Mouse (Mus musculus): ENCODE data around the gene Slf2.
A peak's percentile ranks its signal among the peaks of the same experiment; 100 is the strongest.

Slf2 gene

DNA sequence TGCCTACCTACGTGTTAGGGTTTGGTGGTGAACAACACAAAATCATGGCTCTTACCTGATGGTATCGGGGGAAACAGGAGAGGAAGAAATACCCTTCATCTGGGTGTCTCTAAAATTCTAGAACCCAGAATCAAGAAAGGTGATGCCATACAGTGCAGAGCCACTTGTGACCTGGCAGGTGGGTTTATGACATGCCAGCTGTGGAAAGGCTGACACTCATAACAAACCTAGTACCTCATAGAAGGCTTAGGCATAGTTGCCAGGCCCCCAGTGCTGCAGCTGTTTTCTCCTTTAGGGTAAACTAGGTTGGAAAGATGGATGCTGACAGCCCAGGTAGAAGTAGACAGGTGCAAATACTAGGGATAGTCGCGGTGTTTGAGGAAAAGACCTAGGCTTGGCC, 53.5 kb downstream of the Slf2 start:
- peak; percentile 2 for DNase-seq (ENCODE audit: low spot score)

DNA sequence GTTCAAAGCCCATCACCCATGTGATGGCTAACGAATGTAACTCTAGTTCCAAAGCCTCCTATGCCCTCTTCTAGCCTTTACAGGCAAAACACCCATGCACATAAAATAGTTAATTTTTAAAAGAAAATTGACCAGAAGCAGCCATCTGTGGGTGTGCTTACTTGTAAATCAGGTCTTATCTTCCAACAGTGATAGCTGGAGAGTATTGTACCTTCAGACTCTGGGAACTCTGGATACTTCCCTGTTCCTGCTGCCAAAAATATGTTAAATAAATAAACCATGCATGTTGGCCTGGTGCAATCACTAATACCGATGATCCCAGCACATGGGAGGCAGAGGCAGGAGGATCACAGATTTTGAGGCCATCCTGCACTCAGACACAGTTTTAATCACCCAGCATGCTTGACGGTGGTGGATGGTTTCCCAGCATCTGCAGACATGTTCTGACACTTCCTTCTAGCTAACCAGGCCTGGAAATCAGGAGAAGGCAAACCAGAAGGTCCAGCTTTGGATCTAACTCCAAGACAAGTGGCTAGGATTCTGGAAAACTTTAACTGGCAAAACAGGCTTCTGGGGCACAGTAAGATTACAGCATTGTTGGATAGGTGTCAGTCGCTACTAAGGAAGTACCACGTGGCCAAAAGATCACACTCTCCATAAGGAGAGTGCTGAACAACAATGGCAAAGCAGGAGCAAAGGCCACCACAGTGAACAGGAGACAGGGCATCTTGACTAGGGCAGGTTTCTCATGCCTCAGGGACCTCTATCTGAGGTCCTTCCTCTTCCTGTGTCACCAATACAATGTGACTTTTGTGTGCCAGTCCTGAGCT, 54.4 kb downstream of the Slf2 start:
- DNase-seq (ENCODE audit: low spot score) = peak; percentile 2

DNA sequence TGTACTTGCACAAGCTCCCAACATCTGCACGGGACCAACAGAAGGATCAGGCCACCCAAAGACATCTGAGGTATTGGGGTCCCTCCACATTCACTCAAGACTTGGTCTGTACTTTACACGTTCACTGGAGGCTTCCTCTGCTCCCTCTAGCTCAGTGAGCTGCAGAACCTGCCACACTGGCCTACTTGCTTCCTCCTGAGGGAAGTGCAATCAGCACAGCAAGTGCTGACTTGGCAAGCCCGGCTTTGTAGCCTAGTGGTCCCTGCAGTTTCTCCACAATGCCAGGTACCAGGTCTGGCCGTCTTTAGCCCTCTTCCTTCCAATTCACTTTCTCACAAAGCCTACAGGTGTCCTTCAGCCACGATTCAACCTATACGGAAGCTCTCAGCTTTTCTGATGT, 56.1 kb downstream of the Slf2 start:
- DNase-seq (ENCODE audit: low spot score) = peak; percentile 23

DNA sequence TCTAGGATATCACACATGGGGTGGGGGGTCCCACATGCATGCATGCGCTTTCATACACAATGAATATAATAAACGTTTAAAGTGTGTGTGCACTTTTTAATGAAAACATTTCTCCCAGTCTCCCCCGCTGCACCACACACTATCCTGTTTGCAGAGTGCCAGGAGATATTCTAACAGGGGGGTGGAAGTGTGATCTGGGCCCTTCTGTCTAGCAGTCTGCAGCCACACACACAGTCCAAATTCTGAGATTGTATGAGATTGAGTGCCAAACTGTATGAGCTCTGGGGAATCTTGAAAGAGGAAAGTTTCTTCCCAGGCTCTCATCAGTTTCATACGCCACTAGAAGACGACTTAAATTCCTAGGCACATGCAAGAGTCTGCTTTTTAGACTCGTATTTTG, 56.9 kb downstream of the Slf2 start:
- peak; percentile 57 for DNase-seq (ENCODE audit: low spot score)

DNA sequence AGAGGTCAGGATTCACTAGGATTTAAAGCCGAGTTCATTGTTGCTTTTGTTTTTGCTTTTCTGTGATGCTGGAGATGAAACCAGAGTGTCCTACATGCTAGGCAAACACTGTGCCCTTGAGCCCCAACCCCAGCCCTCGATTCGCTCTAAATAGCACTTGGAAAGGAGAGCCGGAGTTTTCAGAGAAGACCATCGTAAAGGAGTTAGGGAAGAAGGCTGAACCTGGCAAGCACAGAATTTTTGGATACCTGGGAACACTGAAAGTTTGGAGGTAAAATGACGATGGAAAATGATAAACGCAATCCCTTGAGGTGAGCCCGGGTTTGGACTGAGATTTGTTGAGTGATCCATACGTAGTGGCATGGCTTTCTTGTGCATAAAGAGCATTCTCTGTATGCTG, 57.4 kb downstream of the Slf2 start:
- DNase-seq (ENCODE audit: low spot score) = peak; percentile 5

DNA sequence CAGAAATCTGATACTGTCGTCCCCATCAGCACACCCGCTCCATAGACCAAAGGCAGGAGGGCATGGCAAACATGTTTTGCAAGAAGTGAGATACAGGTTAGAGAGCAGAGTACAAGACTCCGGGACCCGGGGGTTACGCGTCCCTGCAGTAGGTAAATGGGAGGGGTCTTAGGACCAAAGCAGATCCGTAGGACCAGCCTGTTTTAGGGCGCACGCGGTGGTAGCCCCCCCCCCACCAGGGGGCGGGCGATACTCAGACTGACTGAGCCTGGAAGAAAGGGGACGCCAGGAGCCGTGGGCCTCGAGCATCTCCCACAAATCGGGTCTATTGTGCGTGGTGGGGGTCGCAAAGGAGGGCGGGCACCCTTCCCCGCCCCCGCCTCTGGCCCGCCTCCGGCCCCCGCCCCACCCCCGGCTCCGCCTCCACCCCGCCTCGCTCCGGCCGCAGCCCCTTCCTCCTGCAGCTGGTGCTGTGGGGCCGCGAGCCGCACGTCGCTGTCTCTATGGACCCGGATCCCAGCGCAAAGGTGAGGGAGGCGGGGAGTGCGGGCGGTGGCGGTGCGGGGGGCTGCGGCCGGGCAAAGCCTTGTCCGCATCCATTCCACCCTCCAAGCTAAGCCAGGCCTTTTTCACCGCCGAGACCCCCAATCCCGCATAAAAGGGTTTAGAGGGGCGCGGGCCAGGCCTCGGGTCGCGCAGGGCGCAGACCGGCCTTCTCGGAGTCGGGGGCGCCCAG, 58.0 kb downstream of the Slf2 start, which contains the start of gene Sema4g:
Sema4g (plus strand) TSS at position 271 of the 736 bp plus-strand sequence.
- peak; percentile 24 for DNase-seq (ENCODE audit: low spot score)

DNA sequence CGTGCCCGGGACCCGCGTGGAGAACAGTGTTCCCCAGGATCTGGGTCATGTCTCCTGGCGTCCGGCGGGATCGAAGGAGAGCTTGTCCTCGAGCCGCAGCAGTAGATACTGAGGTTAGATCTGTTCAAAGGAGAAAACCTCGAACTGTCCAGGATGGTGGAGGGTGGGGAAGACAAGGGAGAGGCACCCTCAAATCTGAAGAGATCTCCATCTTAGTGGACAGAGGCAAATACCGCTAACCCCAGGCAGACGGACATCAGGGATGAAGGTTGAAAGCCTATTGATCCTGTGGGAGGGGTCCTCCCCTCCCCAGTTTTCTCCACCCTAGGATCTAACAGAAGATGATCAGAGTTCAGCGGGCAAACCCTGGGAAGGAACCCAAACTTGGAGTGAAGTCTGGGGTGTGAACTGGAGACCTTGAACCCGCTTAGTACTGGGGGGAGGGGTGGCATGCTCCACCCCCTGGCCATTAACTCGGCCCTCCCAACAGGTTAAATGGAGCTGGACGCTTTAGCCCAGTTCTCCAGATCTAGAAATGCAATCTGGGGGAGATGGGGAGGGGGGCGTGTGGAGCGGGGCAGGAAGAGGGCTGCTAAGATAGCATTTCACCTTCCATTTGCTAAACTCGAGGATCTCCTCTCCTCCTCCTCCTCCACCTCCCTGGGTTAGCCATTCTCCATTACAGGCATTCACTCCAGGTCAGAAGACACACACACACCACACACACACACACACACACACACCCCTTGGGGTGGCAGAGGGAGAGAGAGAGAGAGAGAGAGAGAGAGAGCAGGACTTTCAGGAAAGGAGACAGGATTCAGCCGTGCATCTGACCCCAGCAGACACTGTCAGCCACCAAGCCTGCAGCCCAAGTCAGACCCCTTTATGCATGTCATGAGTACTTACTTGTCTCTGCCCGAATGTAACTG, 58.9 kb downstream of the Slf2 start:
- peak; percentile 6 for DNase-seq (ENCODE audit: low spot score)

DNA sequence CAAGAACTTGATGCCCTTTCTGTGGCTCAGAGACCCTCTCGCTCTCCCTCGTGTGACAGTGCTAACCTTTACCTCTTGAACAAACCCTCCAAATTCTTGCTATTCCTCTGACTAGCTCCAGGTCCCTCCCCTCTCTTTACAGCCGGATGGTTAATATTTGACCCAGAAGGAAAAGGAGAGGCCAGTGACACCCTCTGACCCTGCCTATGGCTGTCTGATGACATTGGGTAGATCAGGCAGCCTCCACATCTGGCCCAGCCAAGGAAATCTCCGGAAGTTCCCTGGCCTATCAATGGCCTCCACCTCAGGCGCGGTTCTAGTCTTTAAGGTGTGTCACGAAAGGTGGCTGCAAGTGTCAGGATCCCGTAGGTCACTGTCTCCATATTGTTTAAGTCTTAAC, 60.1 kb downstream of the Slf2 start:
- peak; percentile 8 for DNase-seq (ENCODE audit: low spot score)

DNA sequence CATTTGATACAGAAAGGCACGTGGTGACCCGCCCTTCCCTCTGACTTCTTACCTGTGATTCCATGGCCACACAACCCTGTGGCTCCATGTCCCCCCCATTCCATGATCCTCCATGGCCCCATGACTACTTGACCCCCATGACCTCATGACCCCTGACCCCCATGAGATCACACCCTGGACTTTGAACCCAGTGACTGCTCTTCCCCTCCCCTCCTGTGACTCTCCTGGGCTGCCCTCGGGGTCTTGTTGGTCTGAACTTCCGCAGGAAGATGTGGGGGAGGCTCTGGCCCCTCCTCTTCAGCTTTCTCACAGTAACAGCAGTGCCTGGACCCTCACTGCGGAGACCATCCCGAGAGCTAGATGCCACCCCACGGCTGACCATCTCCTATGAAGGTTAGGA, 61.3 kb downstream of the Slf2 start:
- DNase-seq (ENCODE audit: low spot score) = peak; percentile 4

DNA sequence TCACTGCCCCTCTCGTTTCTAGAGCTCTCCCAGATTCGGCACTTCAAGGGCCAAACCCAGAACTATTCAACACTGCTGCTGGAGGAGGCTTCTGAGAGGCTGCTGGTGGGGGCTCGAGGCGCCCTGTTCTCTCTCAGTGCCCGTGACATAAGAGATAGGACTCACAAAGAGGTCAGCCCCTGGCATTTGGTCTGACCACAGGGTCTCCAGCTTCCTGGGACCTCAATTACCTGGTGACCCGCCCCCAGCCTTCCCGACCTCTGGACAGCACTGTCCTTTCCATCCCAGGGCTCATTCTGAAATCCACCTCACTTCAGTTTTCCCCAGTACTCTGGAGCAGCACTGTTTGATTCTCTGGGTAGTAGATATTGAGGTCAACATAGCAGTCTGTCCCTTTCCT, 61.8 kb downstream of the Slf2 start:
- DNase-seq (ENCODE audit: low spot score) = peak; percentile 4

DNA sequence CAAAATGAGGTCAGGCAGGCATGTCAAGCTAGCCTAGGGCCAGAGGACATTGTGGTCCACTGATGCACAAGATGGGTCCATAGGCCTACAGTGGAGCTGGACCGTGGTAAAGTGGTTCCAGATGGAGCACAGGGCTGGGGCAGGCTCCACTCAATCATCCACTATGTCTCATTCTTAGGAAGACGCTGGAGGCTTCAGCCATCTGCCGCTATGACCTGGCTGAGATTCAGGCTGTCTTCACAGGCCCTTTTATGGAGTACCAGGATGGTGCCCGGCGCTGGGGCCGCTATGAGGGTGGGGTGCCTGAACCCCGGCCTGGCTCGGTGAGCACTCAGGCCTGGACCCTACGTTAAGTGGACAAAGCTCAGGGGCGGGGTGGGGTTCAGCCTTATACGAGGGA, 66.8 kb downstream of the Slf2 start:
- DNase-seq (ENCODE audit: low spot score) = no peak

DNA sequence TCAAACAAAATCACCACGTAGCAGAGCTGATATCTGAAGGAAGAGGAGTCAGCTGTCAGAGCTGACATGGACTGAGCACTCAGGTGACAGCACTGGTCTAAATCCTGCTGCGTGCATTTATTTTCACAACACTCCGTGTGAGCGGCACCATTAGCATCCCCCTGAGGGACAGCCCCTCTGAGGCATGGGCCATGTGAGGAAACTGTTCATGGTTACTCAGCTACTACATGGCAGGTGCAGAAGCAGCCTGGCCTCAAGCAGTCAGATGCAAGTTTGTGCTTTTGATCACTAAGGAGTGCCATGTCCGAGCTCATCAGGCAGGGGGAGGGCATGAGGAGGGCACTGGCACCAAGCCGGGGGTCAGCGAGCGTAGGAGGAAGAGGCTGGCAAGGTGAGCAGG, 68.7 kb downstream of the Slf2 start:
- DNase-seq (ENCODE audit: low spot score) = no peak

DNA sequence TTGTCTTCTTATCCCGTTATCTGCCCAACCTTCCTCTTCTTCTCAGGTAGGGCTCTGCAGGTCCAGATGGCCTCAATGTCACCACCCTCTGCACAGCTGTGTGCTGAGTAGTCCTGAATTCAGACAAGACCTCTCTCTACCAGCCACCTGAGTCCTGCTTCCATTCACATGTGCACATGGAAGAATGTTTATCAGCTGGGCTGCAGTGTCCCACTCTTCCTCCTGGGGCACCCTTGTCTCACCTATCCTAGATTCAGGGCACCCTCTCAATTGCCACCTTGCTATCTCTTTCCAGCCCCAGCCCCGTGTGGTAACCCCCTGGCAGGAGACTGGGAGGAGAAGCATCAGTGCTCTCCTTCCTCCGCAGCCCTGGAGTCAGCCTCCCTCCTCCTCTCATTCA, 71.3 kb downstream of the Slf2 start:
- no peak for DNase-seq (ENCODE audit: low spot score)

DNA sequence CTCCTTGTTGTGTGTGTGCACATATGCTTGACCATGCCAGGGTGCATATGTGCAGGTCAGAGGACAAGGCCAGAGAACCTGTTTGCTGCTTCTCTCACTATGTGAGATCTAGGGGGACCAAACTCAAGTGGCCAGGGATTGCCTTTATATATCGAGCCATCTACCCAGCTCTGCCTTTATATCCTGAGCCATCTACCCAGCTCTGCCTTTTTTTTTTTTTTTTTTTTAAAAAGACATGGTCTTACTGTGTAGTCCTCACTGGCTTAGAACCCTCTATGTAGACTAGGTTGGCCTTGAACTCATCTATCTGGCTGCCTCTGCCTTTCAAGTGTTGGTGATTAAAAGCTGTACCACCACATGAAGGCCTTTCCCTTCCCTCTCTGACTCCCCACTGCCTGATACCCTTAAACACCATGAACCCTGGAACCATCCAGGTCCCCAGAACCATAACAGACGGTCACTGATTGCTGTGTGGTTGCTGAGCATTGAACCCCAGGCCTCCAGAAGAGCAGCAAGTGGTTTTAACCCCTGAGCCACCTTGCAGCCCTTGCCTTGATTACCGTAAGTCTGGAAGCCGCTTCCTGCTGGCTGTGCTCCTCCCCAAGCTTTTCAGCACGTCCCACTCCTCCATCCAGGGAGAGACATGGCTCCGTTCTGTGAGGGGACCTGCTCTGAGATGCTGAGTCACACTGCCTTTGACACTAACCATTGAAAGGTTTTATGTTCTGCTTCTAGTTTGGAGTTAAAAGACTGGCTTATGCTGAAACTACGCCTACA, 73.0 kb downstream of the Slf2 start:
- DNase-seq (ENCODE audit: low spot score) = no peak

DNA sequence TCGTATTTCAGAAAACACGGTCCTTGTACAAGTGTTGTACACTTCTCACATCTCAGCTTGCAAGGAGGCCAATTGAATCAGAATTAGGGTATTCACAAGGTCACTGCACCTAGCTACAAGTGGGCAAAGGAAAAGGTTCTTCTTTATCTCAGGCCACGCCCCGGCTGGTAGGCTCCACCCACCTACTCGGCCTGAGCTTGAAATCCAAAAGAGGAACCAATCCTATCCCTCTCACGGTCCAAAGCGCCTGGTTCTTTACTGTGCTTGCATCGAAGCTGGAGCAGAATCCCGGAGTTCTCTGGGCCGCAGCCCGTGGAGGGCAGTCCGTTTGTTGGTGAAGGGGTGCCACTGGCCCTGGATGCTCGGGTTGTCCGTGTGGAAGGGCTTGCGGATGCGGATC, 74.5 kb downstream of the Slf2 start, which contains the start of gene Twnk:
Twnk (plus strand) TSS at position 220 of the 400 bp plus-strand sequence.
- DNase-seq (ENCODE audit: low spot score) = peak; percentile 59

DNA sequence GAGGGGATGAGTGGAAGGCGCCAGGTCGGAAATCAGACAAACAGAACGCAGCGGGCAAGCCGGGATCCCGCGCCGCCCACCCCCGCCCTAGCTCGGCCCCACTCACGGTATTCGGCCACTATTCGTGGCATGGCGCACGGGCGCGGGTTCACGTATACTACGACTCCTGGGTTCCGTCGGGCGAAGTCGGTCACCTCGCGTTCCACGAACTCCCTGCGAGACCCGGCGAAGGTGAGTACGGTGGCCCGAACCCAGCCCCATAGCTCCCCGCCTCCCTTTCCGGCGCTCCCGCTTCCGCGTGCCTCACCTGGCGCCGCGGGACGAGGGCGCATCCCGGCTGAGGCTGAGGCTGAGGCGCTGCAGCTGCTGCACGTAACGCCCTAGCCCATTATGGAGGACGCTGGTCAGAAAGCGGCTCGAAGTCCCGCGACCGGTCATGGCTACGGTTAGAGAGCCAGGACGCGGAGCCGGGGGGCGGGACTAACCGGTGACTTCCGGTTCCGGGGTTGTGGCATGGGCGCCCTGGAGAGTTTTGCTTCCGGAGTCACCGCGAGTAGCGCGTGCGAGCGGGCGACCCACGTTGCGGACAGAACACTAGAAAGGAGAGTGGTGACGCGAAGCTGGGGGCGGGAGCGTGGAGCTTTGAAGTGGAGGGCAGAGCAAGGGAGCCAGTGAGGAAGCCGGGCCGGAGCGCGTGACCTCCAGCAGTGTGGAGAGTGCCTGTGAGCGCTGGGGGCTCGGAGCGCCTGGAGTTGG, 75.2 kb downstream of the Slf2 start, which contains the start of gene Mrpl43:
Mrpl43 (minus strand) TSS at position 486 of the 756 bp plus-strand sequence.
- DNase-seq (ENCODE audit: low spot score) = peak; percentile 97

DNA sequence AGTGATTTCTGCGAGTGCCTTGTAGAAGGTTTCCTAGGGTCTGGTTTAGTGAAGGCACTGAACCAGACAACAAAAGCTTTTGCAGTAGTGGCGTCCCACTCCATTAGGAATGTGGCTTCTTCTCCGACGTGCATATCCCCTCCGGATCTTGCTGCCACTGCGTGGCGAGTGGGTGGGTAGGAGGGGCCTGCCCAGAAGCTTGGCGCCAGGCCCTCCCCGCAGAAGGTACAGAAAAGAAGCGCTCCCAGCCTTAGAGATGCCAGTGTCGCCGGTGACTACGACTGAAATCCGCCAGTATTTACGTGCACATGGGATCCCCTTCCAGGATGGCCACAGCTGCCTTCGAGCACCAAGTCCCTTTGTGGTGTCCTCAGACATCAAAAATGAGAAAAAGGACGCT, 76.1 kb downstream of the Slf2 start:
- DNase-seq (ENCODE audit: low spot score) = no peak

DNA sequence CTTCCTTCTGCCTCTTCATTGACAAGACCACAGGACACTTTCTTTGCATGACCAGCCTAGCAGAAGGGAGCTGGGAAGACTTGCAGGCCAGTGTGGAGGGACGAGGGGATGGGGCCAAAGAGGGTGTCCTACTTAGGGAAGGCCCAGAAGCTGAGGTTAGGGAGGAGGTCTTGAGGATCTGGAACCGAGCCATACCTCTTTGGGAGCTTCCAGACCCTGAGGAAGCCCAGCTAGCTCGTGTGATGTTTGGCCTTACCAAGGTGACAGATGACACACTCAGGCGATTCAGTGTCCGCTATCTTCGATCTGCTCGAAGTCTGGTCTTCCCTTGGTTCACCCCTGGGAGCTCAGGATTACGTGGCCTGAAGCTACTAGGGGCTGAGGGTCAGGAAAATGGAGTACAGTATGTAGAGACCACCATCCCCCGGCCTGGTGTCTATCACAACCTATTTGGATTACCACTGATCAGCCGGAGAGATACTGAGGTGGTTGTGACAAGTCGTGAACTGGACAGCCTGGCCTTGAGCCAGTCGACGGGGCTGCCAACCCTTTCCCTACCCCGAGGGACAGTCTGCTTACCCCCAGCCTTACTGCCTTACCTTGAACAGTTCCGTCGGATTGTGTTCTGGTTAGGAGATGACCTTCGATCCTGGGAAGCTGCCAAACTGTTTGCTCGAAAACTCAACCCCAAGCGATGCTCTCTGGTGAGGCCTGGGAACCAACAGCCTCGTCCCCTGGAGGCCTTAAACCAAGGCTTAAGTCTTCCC, 76.7 kb downstream of the Slf2 start:
- no peak for DNase-seq (ENCODE audit: low spot score)

DNA sequence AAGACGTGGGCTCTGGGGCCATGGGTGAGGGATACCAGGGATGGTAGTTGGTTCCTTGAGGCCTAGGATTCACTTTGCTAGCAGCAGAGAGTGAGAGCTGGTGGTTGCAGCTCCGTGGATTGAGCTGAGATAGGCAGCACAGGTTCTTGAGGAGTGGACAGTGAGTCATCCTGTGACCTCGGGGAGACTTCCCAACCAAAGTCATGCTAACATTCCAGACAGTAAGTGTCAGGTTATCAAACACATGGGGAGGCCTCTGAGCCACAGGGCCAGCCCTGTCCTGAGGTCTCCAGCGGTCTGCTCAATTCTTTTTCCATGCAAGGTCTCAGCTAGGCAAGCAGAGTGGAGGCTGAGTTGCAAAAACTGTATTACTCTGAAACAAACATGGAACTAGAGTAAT, 79.7 kb downstream of the Slf2 start:
- no peak for DNase-seq (ENCODE audit: low spot score)

DNA sequence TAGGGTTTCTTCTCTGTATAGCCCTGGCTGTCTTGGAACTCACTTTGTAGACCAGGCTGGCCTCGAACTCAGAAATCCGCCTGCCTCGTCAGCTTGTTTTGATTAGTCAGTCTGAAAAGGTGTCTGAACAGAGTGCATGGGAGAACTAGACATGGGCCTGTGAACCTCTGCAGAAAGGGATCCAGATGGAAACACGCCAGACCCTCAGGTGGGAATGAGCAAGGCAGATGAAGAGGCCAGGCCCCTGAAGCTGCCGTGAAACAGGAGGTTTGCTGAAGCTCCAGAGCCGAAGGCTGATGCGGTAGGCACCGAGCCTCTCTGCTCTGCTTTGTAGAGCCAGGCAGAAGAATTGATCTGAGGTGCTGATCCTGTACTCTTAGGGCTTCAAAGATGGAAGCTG, 81.3 kb downstream of the Slf2 start:
- no peak for DNase-seq (ENCODE audit: low spot score)
